Mouse (Mus musculus): ENCODE data around the gene Lyl1.

- TF ChIP-seq POLR2A (IDR thresholded peaks at IDR 0.05; ENCODE audit: borderline replicate concordance, control insufficient read depth, low read depth, low read length), result no peak
- no peak for TF ChIP-seq CTCF (IDR thresholded peaks at IDR 0.05; ENCODE audit: control insufficient read depth, insufficient read depth, low read length)
These were observed 48.1 kb upstream of the Lyl1 start for GRCm38 (mm10) chr8:84653092-84653631.
